Mouse (Mus musculus) C2C12 (cell line): ENCODE results near the gene Tiam1.

Experiments used
- CEBPB ChIP-seq: IDR thresholded peaks from one replicate; pipeline ENCODE4 v1.6.1; 2011; ENCODE audit warnings: low read depth, mild to moderate bottlenecking, control low read depth, moderate library complexity
- CTCF ChIP-seq: IDR thresholded peaks from one replicate; pipeline ENCODE4 v1.5.1; 2011; ENCODE audit not compliant: control insufficient read depth, insufficient read depth, insufficient read length
- FOSL1 ChIP-seq: IDR thresholded peaks from one replicate; pipeline ENCODE4 v1.8.0; 2011; ENCODE audit warnings: mild to moderate bottlenecking, low read length; ENCODE audit not compliant: poor library complexity, insufficient read depth, severe bottlenecking
- MAX ChIP-seq: IDR thresholded peaks from one replicate; pipeline ENCODE4 v1.6.1; 2011; ENCODE audit warnings: mild to moderate bottlenecking, control low read depth
- MYOD1 ChIP-seq: IDR thresholded peaks from one replicate; pipeline ENCODE4 v1.6.1; 2011; ENCODE audit warnings: low read depth; ENCODE audit not compliant: control insufficient read depth, insufficient read length
- MYOG ChIP-seq: IDR thresholded peaks from one replicate; pipeline ENCODE4 v1.6.1; 2011; ENCODE audit not compliant: control insufficient read depth, insufficient read length; ENCODE audit errors: extremely low read depth
- USF1 ChIP-seq: IDR thresholded peaks from one replicate; pipeline ENCODE4 v1.6.1; 2011; ENCODE audit warnings: low read depth, mild to moderate bottlenecking, control low read depth, moderate library complexity

- TF ChIP-seq MAX (no peak), CTCF (no peak), MYOD1 (no peak), CEBPB (no peak), USF1 (no peak), MYOG (no peak), FOSL1 (no peak)
Measured at GRCm38 (mm10) chr16:89928611-89929010, 215.0 kb downstream of the Tiam1 start.
